ENCODE assay signal across 13 mouse cellular contexts in the genomic region with DNA sequence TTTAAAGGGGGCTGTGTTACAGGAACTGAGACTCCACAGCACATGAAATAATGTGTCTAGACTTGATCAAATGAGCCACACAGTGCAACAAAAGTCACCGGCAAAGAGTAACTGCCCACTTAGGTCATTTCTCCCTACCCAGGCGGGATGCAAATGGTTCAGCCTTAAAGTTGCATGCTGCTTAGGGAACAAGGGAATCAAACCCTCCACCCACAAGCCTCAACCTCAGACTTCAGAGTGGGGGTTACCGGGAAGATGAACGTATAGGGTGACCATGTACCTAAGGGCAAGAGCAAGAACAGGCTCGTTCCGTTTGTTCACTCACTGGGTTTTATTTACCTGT. TPM values are rescaled to one million over a fixed set of nuclear protein-coding genes. Genes with fewer than 3 reads are reported as not detected.
DNase-seq lines count a peak whose midpoint lies in the region; ATAC-seq lines count a peak whose summit lies in the region.
"Had no signal": no experiment of that assay in that cellular context is flagged by ENCODE, and none has a peak within 500 bp of the region (broad histone marks: within the 10 kb centered on the region; RNA-seq: fewer than 3 reads in every experiment).

No protein-coding gene starts in this region.

- no peak overlapping the region for H3K4me3 ChIP-seq in kidney, embryonic 16.5 days (ENCODE audit: low read length)
- H3K4me3 ChIP-seq in embryonic facial prominence, embryonic 12.5 days = no peak overlapping the region
- H3K4me3 ChIP-seq in hindbrain, embryonic 14.5 days (replicated peaks; ENCODE audit: low read length) = no peak overlapping the region
- no peak overlapping the region for H3K4me3 ChIP-seq in heart, embryonic 11.5 days (ENCODE audit: low read depth, low read length)

- H3K4me2 ChIP-seq in kidney, embryonic 16.5 days (replicated peaks; ENCODE audit: low read depth, low read length) = peak overlapping the region; percentile 36
- peak overlapping the region; percentile 25 for H3K4me2 ChIP-seq in embryonic facial prominence, embryonic 12.5 days (replicated peaks)
- peak overlapping the region; percentile 24; the same call in 1 of the 2 replicates for H3K4me2 ChIP-seq in hindbrain, embryonic 14.5 days (replicated peaks)
- no peak overlapping the region for H3K4me2 ChIP-seq in heart, embryonic 11.5 days
- H3K4me2 ChIP-seq: lung, embryonic 14.5 days had no signal

- H3K9ac ChIP-seq in kidney, embryonic 16.5 days (replicated peaks; ENCODE audit: low read length) = no peak overlapping the region
- H3K9ac ChIP-seq in embryonic facial prominence, embryonic 12.5 days = no peak overlapping the region
- no peak overlapping the region for H3K9ac ChIP-seq in hindbrain, embryonic 14.5 days
- H3K9ac ChIP-seq in heart, embryonic 11.5 days (ENCODE audit: low read depth, low read length) = no peak overlapping the region
- H3K9ac ChIP-seq: lung, embryonic 14.5 days had no signal

- 0 out of 2 replicates have a peak, but pooled peaks cover 8% of the 10 kb centered on the region for H3K4me1 ChIP-seq in kidney, embryonic 16.5 days (ENCODE audit: insufficient read depth, low read length)
- H3K4me1 ChIP-seq in embryonic facial prominence, embryonic 12.5 days = peaks cover 5% of the 10 kb centered on the region; the same call in 1 of the 2 replicates
- H3K4me1 ChIP-seq in hindbrain, embryonic 14.5 days (replicated peaks; ENCODE audit: control insufficient read depth, insufficient read depth, low read length) = 0 out of 2 replicates have a peak, but pooled peaks cover 6% of the 10 kb centered on the region
- no peaks in the 10 kb centered on the region for H3K4me1 ChIP-seq in heart, embryonic 11.5 days (ENCODE audit: control insufficient read depth, insufficient read depth, low read length)

- H3K9me3 ChIP-seq in kidney, embryonic 16.5 days (ENCODE audit: low read length) = no peaks in the 10 kb centered on the region
- no peaks in the 10 kb centered on the region for H3K9me3 ChIP-seq in embryonic facial prominence, embryonic 12.5 days
- no peaks in the 10 kb centered on the region for H3K9me3 ChIP-seq in hindbrain, embryonic 14.5 days (ENCODE audit: control insufficient read depth, low read length)
- H3K9me3 ChIP-seq in heart, embryonic 11.5 days (replicated peaks; ENCODE audit: control insufficient read depth, low read length) = no peaks in the 10 kb centered on the region

- ATAC-seq in kidney, embryonic 16.5 days (ENCODE audit: low FRiP score, low TSS enrichment) = no peak; the same call in 1 of the 2 replicates
- peak; percentile 35; the same call in 1 of the 2 replicates for ATAC-seq in embryonic facial prominence, embryonic 12.5 days (ENCODE audit: insufficient number of reproducible peaks, insufficient read depth, low FRiP score, low TSS enrichment)
- ATAC-seq in hindbrain, embryonic 14.5 days (ENCODE audit: low FRiP score) = 0 out of 2 replicates have a peak, but pooled peaks have one; percentile 48
- no peak for ATAC-seq in heart, embryonic 11.5 days (replicated peaks; ENCODE audit: insufficient number of reproducible peaks, low FRiP score, low TSS enrichment)

- 36% methylated on average over 6 of the region's 6 CpGs for WGBS in kidney, embryonic 16.5 days
- 50% methylated on average over 6 of the region's 6 CpGs for WGBS in embryonic facial prominence, embryonic 12.5 days
- WGBS in hindbrain, embryonic 14.5 days = 54% methylated on average over 6 of the region's 6 CpGs
- WGBS in heart, embryonic 11.5 days (ENCODE audit: insufficient replicate concordance) = 80% methylated on average over 6 of the region's 6 CpGs

- no peak for DNase-seq in kidney, adult 11 months
- no peak for DNase-seq in hindbrain, embryonic 14.5 days (ENCODE audit: low spot score)
- DNase-seq in mesoderm, embryonic 11.5 days (ENCODE audit: low read depth, low spot score) = peak; percentile 28
- no peak for DNase-seq in thymus, postnatal 10 days (ENCODE audit: low spot score in 2 of 2)
- DNase-seq: cerebellum, adult 2 months; heart, postnatal 10 days; kidney, adult 18-20 months; layer of hippocampus, adult 9-11 months; lung, embryonic 14.5 days; right cerebral cortex, postnatal 4 days had no signal

- no peak overlapping the region for H3K27ac ChIP-seq in kidney, embryonic 16.5 days (ENCODE audit: low read length)
- H3K27ac ChIP-seq in embryonic facial prominence, embryonic 12.5 days = peak overlapping the region; percentile 67; the same call in 1 of the 2 replicates
- peak overlapping the region; percentile 58 for H3K27ac ChIP-seq in hindbrain, embryonic 14.5 days
- no peak overlapping the region for H3K27ac ChIP-seq in heart, embryonic 11.5 days (ENCODE audit: low read depth, low read length)

- no peaks in the 10 kb centered on the region for H3K36me3 ChIP-seq in kidney, embryonic 16.5 days (ENCODE audit: insufficient read depth, low read length)
- no peaks in the 10 kb centered on the region for H3K36me3 ChIP-seq in embryonic facial prominence, embryonic 12.5 days
- H3K36me3 ChIP-seq in hindbrain, embryonic 14.5 days (replicated peaks; ENCODE audit: control insufficient read depth, insufficient read depth) = no peaks in the 10 kb centered on the region
- H3K36me3 ChIP-seq in heart, embryonic 11.5 days (ENCODE audit: control insufficient read depth, insufficient read depth, low read length) = no peaks in the 10 kb centered on the region

- no peaks in the 10 kb centered on the region for H3K27me3 ChIP-seq in kidney, embryonic 16.5 days (ENCODE audit: insufficient read depth, low read length)
- no peaks in the 10 kb centered on the region for H3K27me3 ChIP-seq in embryonic facial prominence, embryonic 12.5 days
- H3K27me3 ChIP-seq in hindbrain, embryonic 14.5 days (ENCODE audit: control insufficient read depth, insufficient read depth, low read length) = no peaks in the 10 kb centered on the region
- H3K27me3 ChIP-seq in heart, embryonic 11.5 days (ENCODE audit: control insufficient read depth, insufficient read depth, low read length) = no peaks in the 10 kb centered on the region

RNA-seq across cellular contexts. Expression of gene Fam216b, which starts 28.2 kb away (rescaled TPM):
- not detected in 2 replicates for polyA plus RNA-seq in kidney, embryonic 16.5 days (2015; fragmentation: Nextera tagmentation; extraction: Ambion mirVana)
- not detected in 2 replicates for polyA plus RNA-seq in embryonic facial prominence, embryonic 12.5 days (2016; fragmentation: Nextera tagmentation; extraction: Ambion mirVana)
- polyA plus RNA-seq in hindbrain, embryonic 14.5 days (2014; fragmentation: Nextera tagmentation; extraction: Ambion mirVana) = 1.2 and 1.7 TPM in 2 replicates
- polyA plus RNA-seq in heart, embryonic 11.5 days (2014; fragmentation: Nextera tagmentation; extraction: Ambion mirVana) = not detected in 2 replicates
- polyA plus RNA-seq: lung, embryonic 14.5 days had no signal

Comparison
In these comparisons a context has a peak if more than half of its experiments do, and no peak if none do; other contexts are left out.
1. ATAC-seq: peak in embryonic facial prominence, embryonic 12.5 days (single experiment) and hindbrain, embryonic 14.5 days (single experiment); none in kidney, embryonic 16.5 days (single experiment) and heart, embryonic 11.5 days (single experiment).
2. H3K27ac ChIP-seq: peak in embryonic facial prominence, embryonic 12.5 days (single experiment) and hindbrain, embryonic 14.5 days (single experiment); none in kidney, embryonic 16.5 days (single experiment) and heart, embryonic 11.5 days (single experiment).